Comparison of ENCODE assay signal across 9 mouse cellular contexts in genomic region chr2:153491512-153492178, GRCm38 (mm10). TPM values are rescaled to one million over a fixed set of nuclear protein-coding genes. Genes with fewer than 3 reads are reported as not detected.
DNase-seq lines count a peak whose midpoint lies in the region; ATAC-seq and TF ChIP-seq lines count a peak whose summit lies in the region.
"Had no signal": no experiment of that assay in that cellular context is flagged by ENCODE, and none has a peak within 500 bp of the region (broad histone marks: within the 10 kb centered on the region; RNA-seq: fewer than 3 reads in every experiment).

No protein-coding gene starts in this region.

- no peak for TF ChIP-seq CTCF in lung, postnatal 0 days (IDR thresholded peaks at IDR 0.05)
- TF ChIP-seq CTCF in cortical plate, adult 2 months (IDR thresholded peaks at IDR 0.05; ENCODE audit: extremely low read depth, insufficient read depth, low read length) = no peak
- no peak for TF ChIP-seq CTCF in intestine, postnatal 0 days (IDR thresholded peaks at IDR 0.05; ENCODE audit: low read depth)
- TF ChIP-seq CTCF in olfactory bulb, adult 2 months (IDR thresholded peaks at IDR 0.05; ENCODE audit: insufficient read depth, low read depth, low read length) = no peak

- no peak overlapping the region for H3K27ac ChIP-seq in lung, postnatal 0 days (ENCODE audit: low read length)
- peak overlapping the region; percentile 51 for H3K27ac ChIP-seq in cortical plate, adult 2 months (ENCODE audit: insufficient read depth, low read length)
- H3K27ac ChIP-seq in intestine, postnatal 0 days (ENCODE audit: low read depth, low read length) = no peak overlapping the region
- H3K27ac ChIP-seq in olfactory bulb, adult 2 months (ENCODE audit: insufficient read depth, low read depth, low read length) = peak overlapping the region; percentile 91

- TF ChIP-seq EP300 in lung, postnatal 0 days (IDR thresholded peaks at IDR 0.05) = no peak

- intact Hi-C loops in left cerebral cortex, postnatal 25 days (cut with DNase I) = loop anchor here (2.0 kb wide), 1 partner anchor 37 kb away; the partner anchor contains the start of gene Nol4l

- no peak overlapping the region; the same call in 1 of the 2 replicates for H3K9ac ChIP-seq in lung, postnatal 0 days (replicated peaks; ENCODE audit: low read depth)
- H3K9ac ChIP-seq in intestine, postnatal 0 days (ENCODE audit: low read depth, low read length) = peak overlapping the region; percentile 55; the same call in 1 of the 2 replicates

- H3K4me2 ChIP-seq in lung, postnatal 0 days (replicated peaks; ENCODE audit: low read depth, low read length) = peak overlapping the region; percentile 96
- peak overlapping the region; percentile 94 for H3K4me2 ChIP-seq in intestine, postnatal 0 days (replicated peaks; ENCODE audit: low read depth)

- no peak for TF ChIP-seq POLR2A in cortical plate, adult 2 months (IDR thresholded peaks at IDR 0.05; ENCODE audit: extremely low read depth, insufficient read depth, low read length)
- no peak for TF ChIP-seq POLR2A in olfactory bulb, adult 2 months (IDR thresholded peaks at IDR 0.05; ENCODE audit: insufficient read depth, low read depth, low read length)

- H3K4me3 ChIP-seq in lung, postnatal 0 days (ENCODE audit: low read depth, low read length) = peak overlapping the region; percentile 61
- H3K4me3 ChIP-seq in cortical plate, adult 2 months (ENCODE audit: insufficient read depth, low read length) = peak overlapping the region; percentile 58
- peak overlapping the region; percentile 62 for H3K4me3 ChIP-seq in intestine, postnatal 0 days (ENCODE audit: low read depth, low read length)
- peak overlapping the region; percentile 63 for H3K4me3 ChIP-seq in olfactory bulb, adult 2 months (ENCODE audit: insufficient read depth, low read depth, low read length)

- H3K36me3 ChIP-seq in lung, postnatal 0 days (ENCODE audit: insufficient read depth, low read length) = no peaks in the 10 kb centered on the region
- H3K36me3 ChIP-seq in intestine, postnatal 0 days (ENCODE audit: control insufficient read depth, insufficient read depth) = no peaks in the 10 kb centered on the region

- ATAC-seq in lung, postnatal 0 days = no peak
- ATAC-seq in intestine, postnatal 0 days = no peak

- H3K27me3 ChIP-seq in lung, postnatal 0 days (replicated peaks; ENCODE audit: insufficient read depth, low read length) = 0 out of 2 replicates have a peak, but pooled peaks cover 3% of the 10 kb centered on the region
- H3K27me3 ChIP-seq in intestine, postnatal 0 days (replicated peaks; ENCODE audit: control insufficient read depth, insufficient read depth, low read length) = no peaks in the 10 kb centered on the region

- 22% methylated on average over 18 of the region's 18 CpGs for WGBS in lung, postnatal 0 days
- 37% methylated on average over 18 of the region's 18 CpGs for WGBS in intestine, postnatal 0 days
- 18% methylated on average over 18 of the region's 18 CpGs for WGBS in olfactory bulb, adult 2 months

- no peaks in the 10 kb centered on the region for H3K9me3 ChIP-seq in lung, postnatal 0 days (ENCODE audit: low read length)
- no peaks in the 10 kb centered on the region for H3K9me3 ChIP-seq in intestine, postnatal 0 days (ENCODE audit: control insufficient read depth)

- peaks cover 9% of the 10 kb centered on the region; the same call in 1 of the 2 replicates for H3K4me1 ChIP-seq in lung, postnatal 0 days (ENCODE audit: insufficient read depth, low read depth, low read length)
- H3K4me1 ChIP-seq in cortical plate, adult 2 months (ENCODE audit: control insufficient read depth, insufficient read depth, low read length) = peaks cover 11% of the 10 kb centered on the region; the same call in 1 of the 2 replicates
- H3K4me1 ChIP-seq in intestine, postnatal 0 days (replicated peaks; ENCODE audit: control insufficient read depth, insufficient read depth, low read length) = peaks cover 4% of the 10 kb centered on the region; the same call in 1 of the 2 replicates
- H3K4me1 ChIP-seq in olfactory bulb, adult 2 months (ENCODE audit: control insufficient read depth, insufficient read depth, low read length) = peaks cover 41% of the 10 kb centered on the region

- no peak for DNase-seq in lung, postnatal 0 days (ENCODE audit: low spot score)
- DNase-seq in lung, postnatal 25 days (ENCODE audit: low spot score) = no peak
- DNase-seq in embryo, embryonic 11 days = no peak
- no peak for DNase-seq in left cerebral cortex, postnatal 25 days (ENCODE audit: low spot score in 2 of 2)
- DNase-seq in layer of hippocampus, postnatal 36 days = no peak

RNA-seq across cellular contexts. Expression of gene 4930404H24Rik, which starts 0.9 kb away (rescaled TPM):
- polyA plus RNA-seq in lung, postnatal 0 days (2015; fragmentation: Nextera tagmentation; extraction: Ambion mirVana) = not detected in 2 replicates
- polyA plus RNA-seq in cortical plate, adult 2 months (2012; rRNA removed) = not detected in 2 replicates
- not detected in 2 replicates for polyA plus RNA-seq in intestine, postnatal 0 days (2015; fragmentation: Nextera tagmentation; extraction: Ambion mirVana)
- not detected in 2 replicates for polyA plus RNA-seq in olfactory bulb, adult 2 months (2012; ENCODE audit: insufficient read depth, insufficient read length, low replicate concordance, missing spikeins)
- not detected for total RNA-seq in left cerebral cortex, postnatal 25 days (2021)
- not detected for total RNA-seq in layer of hippocampus, postnatal 36 days (2021)
- total RNA-seq: common myeloid progenitor, adult 5-6 weeks had no signal

RNA-seq across cellular contexts. Expression of gene Nol4l, which starts 38.1 kb away (rescaled TPM):
- polyA plus RNA-seq in lung, postnatal 0 days (2015; fragmentation: Nextera tagmentation; extraction: Ambion mirVana) = 8.3 and 9.9 TPM in 2 replicates
- 33.6 and 33.9 TPM in 2 replicates for polyA plus RNA-seq in cortical plate, adult 2 months (2012; rRNA removed)
- 21.9 and 25.2 TPM in 2 replicates for polyA plus RNA-seq in intestine, postnatal 0 days (2015; fragmentation: Nextera tagmentation; extraction: Ambion mirVana)
- polyA plus RNA-seq in olfactory bulb, adult 2 months (2012; ENCODE audit: insufficient read depth, insufficient read length, low replicate concordance, missing spikeins) = 194 TPM in 1 of 2 replicates, not detected in the other
- total RNA-seq in left cerebral cortex, postnatal 25 days (2021) = 10 to 100 TPM; 45.0 to 48.4 TPM
- total RNA-seq in layer of hippocampus, postnatal 36 days (2021) = 10 to 100 TPM; 47.0 to 47.3 TPM

Comparison
In these comparisons a context has a peak if more than half of its experiments do, and no peak if none do; other contexts are left out.
1. H3K27ac ChIP-seq: peak in cortical plate, adult 2 months (single experiment) and olfactory bulb, adult 2 months (single experiment); none in lung, postnatal 0 days (single experiment) and intestine, postnatal 0 days (single experiment).
2. Peak in every context shown above with its lines, with median percentiles within 50 percentile points of each other: H3K4me3 ChIP-seq.